Mouse (Mus musculus): Measurements from ENCODE around the gene H3f3b. TPM values are rescaled to one million over a fixed set of nuclear protein-coding genes. Genes with fewer than 3 reads are reported as not detected.

Gene H3f3b
- polyA plus RNA-seq, 1 experiment from 2014 or later: 647 TPM

Other genes with a start within 250 kb of the H3f3b start
- 20.0 and 20.1 TPM in 2 replicates for gene Caskin2, start 214.3 kb downstream of the H3f3b start, polyA plus RNA-seq (2015; fragmentation: Nextera tagmentation; extraction: Ambion mirVana)
- gene Tsen54, start 213.2 kb downstream of the H3f3b start, polyA plus RNA-seq (2015; fragmentation: Nextera tagmentation; extraction: Ambion mirVana): 24.4 and 27.5 TPM in 2 replicates
- 18.9 and 19.0 TPM in 2 replicates for gene Llgl2, start 203.9 kb downstream of the H3f3b start, polyA plus RNA-seq (2015; fragmentation: Nextera tagmentation; extraction: Ambion mirVana)
- 0.17 and 0.27 TPM in 2 replicates for gene Myo15b, start 169.6 kb downstream of the H3f3b start, polyA plus RNA-seq (2015; fragmentation: Nextera tagmentation; extraction: Ambion mirVana)
- gene Smim5, start 128.0 kb downstream of the H3f3b start, polyA plus RNA-seq (2015; fragmentation: Nextera tagmentation; extraction: Ambion mirVana): 20.0 and 24.2 TPM in 2 replicates
- 1.4 TPM in 2 replicates for gene Smim6, start 115.9 kb downstream of the H3f3b start, polyA plus RNA-seq (2015; fragmentation: Nextera tagmentation; extraction: Ambion mirVana)
- 23.3 and 24.8 TPM in 2 replicates for gene Sap30bp, start 94.7 kb downstream of the H3f3b start, polyA plus RNA-seq (2015; fragmentation: Nextera tagmentation; extraction: Ambion mirVana)
- 11.6 and 12.7 TPM in 2 replicates for gene Recql5, start 94.5 kb downstream of the H3f3b start, polyA plus RNA-seq (2015; fragmentation: Nextera tagmentation; extraction: Ambion mirVana)
- 0.99 and 1.1 TPM in 2 replicates for gene Itgb4, start 53.3 kb downstream of the H3f3b start, polyA plus RNA-seq (2015; fragmentation: Nextera tagmentation; extraction: Ambion mirVana)
- 150 and 178 TPM in 2 replicates for gene Galk1, start 15.2 kb downstream of the H3f3b start, polyA plus RNA-seq (2015; fragmentation: Nextera tagmentation; extraction: Ambion mirVana)
- 22.8 and 23.9 TPM in 2 replicates for gene Unk, start 2.4 kb upstream of the H3f3b start, polyA plus RNA-seq (2015; fragmentation: Nextera tagmentation; extraction: Ambion mirVana)
- gene Unc13d, start 50.0 kb upstream of the H3f3b start, polyA plus RNA-seq (2015; fragmentation: Nextera tagmentation; extraction: Ambion mirVana): 1.5 and 2.3 TPM in 2 replicates
- 134 and 138 TPM in 2 replicates for gene Wbp2, start 59.0 kb upstream of the H3f3b start, polyA plus RNA-seq (2015; fragmentation: Nextera tagmentation; extraction: Ambion mirVana)
- gene Trim47, start 99.2 kb upstream of the H3f3b start, polyA plus RNA-seq (2015; fragmentation: Nextera tagmentation; extraction: Ambion mirVana): 46.1 and 51.1 TPM in 2 replicates
- gene Trim65, start 103.2 kb upstream of the H3f3b start, polyA plus RNA-seq (2015; fragmentation: Nextera tagmentation; extraction: Ambion mirVana): 4.2 and 4.3 TPM in 2 replicates
- 82.4 and 92.2 TPM in 2 replicates for gene Mrpl38, start 110.9 kb upstream of the H3f3b start, polyA plus RNA-seq (2015; fragmentation: Nextera tagmentation; extraction: Ambion mirVana)
- 22.8 and 24.4 TPM in 2 replicates for gene Fbf1, start 140.2 kb upstream of the H3f3b start, polyA plus RNA-seq (2015; fragmentation: Nextera tagmentation; extraction: Ambion mirVana)
- 82.1 and 88.7 TPM in 2 replicates for gene Ten1, start 170.9 kb upstream of the H3f3b start, polyA plus RNA-seq (2015; fragmentation: Nextera tagmentation; extraction: Ambion mirVana)
- 29.0 and 31.0 TPM in 2 replicates for gene Acox1, start 171.1 kb upstream of the H3f3b start, polyA plus RNA-seq (2015; fragmentation: Nextera tagmentation; extraction: Ambion mirVana)
- 0.42 and 0.48 TPM in 2 replicates for gene Evpl, start 210.1 kb upstream of the H3f3b start, polyA plus RNA-seq (2015; fragmentation: Nextera tagmentation; extraction: Ambion mirVana)
- gene Srp68, start 246.3 kb upstream of the H3f3b start, polyA plus RNA-seq (2015; fragmentation: Nextera tagmentation; extraction: Ambion mirVana): 63.6 and 64.6 TPM in 2 replicates

Data from heart, embryonic 13.5 days (tissue).